Mouse (Mus musculus): Measurements from ENCODE around the gene Dnaja1. TPM values are rescaled to one million over a fixed set of nuclear protein-coding genes. Genes with fewer than 3 reads are reported as not detected.

The Dnaja1 gene
- polyA plus RNA-seq (2017; shearing (Covaris generic)), result 695 TPM

GRCm38 (mm10) chr4:40722011-40722666, at the start of gene Dnaja1:
TSS of gene Dnaja1 (plus strand) at chr4:40722150.

GRCm38 (mm10) chr4:40702797-40703709, 18.9 kb upstream of the Dnaja1 start, which contains the start of gene Aptx:
TSS of gene Aptx (minus strand) at chr4:40703194.

DNA sequence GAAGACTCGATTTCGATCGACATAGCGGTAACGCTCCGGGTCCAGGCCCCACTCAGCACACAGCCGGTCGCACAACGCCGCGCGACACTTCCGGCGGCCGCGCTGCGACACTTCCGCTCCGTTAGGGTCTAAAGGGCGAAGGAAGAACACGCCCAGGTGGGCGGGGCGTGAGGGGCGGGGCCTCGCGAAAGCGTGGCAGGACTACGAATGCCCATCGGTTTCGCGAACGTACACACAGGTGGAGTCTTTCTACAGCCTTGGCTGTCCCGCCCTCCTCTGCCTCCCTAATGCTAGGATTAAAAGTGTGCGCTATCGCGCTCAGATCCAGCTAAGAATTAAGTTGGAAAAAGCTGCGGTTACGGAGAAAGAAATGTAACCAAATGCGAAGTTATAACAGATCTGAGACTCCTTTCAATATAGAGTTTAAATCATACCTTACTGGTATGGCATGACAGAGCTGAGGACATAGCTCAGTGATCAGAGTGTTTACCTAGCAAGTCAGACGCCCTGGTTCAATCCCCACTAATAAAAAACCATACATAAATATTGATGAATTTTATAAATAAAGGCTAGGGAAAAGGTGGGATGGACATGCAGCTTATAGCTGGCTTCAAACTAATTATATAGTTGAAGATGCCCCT, 36.0 kb downstream of the Dnaja1 start, which contains the start of gene Smu1:
Gene Smu1, minus strand, starts transcription at position 144 of the 641 bp plus-strand sequence.

Other genes starting within 250 kb of the Dnaja1 start
- gene Tmem215, start 250.0 kb upstream of the Dnaja1 start, polyA plus RNA-seq (2017; shearing (Covaris generic)), result 0.11 TPM
- 32.8 TPM for gene Aptx, start 19.0 kb upstream of the Dnaja1 start, polyA plus RNA-seq (2017; shearing (Covaris generic))
- gene Smu1, start 35.8 kb downstream of the Dnaja1 start, polyA plus RNA-seq (2017; shearing (Covaris generic)), result 91.2 TPM
- 105 TPM for gene B4galt1, start 131.9 kb downstream of the Dnaja1 start, polyA plus RNA-seq (2017; shearing (Covaris generic))
- not detected for gene Spink4, start 197.9 kb downstream of the Dnaja1 start, polyA plus RNA-seq (2017; shearing (Covaris generic))
- gene Bag1, start 226.1 kb downstream of the Dnaja1 start, polyA plus RNA-seq (2017; shearing (Covaris generic)), result 166 TPM
- gene Chmp5, start 226.3 kb downstream of the Dnaja1 start, polyA plus RNA-seq (2017; shearing (Covaris generic)), result 53.3 TPM
- gene Nfx1, start 248.8 kb downstream of the Dnaja1 start, polyA plus RNA-seq (2017; shearing (Covaris generic)), result 103 TPM

Measured in effector memory CD4-positive, alpha-beta T cell, adult 7 months (primary cell).